Mouse (Mus musculus) c-Kit-positive CD71-positive TER-119-negative erythroid progenitor cells, embryonic 14.5 days (primary cell): ENCODE measurements at regions not wholly inside any gene's neighbourhood (a gene's known extent, or its start where the extent isn't known, plus 50 kb on each side); places are given as distances from the start of the nearest gene placed in this dataset.
"Not testable (repeated sequence)": the region's sequence is repeated elsewhere in the genome, so short reads cannot be mapped to it uniquely, and the experiment has no call there.

Experiments
- DNase-seq: peaks from one replicate; pipeline ENCODE4 v3.0.0-alpha.2; 2013; ENCODE audit warnings: low read depth

DNA sequence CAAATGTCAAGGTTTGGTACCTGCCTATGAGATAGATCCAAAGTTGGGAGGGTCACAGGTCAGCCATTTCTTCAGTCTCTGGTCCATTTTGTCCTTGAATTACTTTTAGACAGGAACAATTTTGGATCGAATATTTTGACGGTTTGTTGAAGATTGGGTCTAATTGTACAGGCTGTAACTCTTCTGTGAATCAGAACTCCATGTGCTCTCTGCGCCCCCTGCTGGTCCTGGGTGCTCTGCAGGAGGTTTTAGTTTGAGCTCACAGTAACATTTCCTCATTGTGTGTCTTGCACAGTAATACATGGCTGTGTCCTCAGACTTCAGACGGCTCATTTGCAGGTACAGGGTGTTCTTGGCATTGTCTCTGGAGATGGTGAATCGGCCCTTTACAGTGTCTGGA lies 158.1 kb downstream of the Adam6a start:
- DNase-seq = not testable (repeated sequence)

DNA sequence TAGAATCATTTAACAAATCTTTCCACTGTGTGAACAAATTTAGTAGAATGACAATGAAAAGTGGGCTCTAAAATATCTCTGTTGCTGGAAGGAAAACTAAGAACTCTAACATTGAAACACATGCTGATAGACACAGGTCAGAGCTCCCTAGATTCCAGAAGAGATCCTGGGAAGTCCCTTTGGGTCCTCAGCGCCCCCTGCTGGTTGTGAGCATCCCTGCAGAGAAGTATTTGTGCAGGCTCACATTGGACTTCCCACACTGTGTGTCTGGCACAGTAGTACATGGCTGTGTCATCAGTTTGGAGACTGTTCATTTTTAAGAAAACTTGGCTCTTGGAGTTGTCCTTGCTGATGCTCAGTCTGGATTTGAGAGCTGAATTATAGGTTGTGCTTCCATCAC lies 172.7 kb downstream of the Adam6a start:
- DNase-seq = not testable (repeated sequence)

DNA sequence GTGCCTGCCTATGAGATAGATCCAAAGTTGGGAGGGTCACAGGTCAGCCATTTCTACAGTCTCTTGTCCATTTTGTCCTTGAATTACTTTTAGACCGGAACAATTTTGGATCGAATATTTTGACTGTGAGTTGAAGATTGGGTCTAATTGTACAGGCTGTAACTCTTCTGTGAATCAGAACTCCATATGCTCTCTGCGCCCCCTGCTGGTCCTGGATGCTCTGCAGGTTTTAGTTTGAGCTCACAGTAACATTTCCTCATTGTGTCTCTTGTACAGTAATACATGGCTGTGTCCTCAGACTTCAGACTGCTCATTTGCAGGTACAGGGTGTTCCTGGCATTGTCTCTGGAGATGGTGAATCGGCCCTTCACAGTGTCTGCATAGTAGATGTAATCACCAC lies 192.1 kb downstream of the Adam6a start:
- DNase-seq = no peak

DNA sequence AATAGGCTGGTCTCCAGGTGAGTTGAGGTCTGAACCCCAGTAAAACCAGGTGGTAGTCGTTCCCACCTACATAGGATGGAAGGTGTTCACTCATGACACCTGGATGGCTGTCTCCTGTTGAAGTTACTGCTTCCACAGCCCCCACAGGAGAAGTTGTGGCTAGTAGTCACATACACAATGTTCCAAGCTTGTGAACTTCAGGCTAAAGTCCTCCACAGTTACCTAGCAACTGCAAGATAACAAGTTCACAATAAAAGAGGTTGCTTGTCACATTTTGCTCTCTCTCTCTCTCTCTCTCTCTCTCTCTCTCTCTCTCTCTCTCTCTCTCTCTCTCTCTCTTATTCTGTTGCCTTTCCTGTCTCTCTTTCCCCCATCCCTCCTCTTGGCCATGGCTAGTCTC lies 202.6 kb downstream of the Adam6a start:
- no peak for DNase-seq

DNA sequence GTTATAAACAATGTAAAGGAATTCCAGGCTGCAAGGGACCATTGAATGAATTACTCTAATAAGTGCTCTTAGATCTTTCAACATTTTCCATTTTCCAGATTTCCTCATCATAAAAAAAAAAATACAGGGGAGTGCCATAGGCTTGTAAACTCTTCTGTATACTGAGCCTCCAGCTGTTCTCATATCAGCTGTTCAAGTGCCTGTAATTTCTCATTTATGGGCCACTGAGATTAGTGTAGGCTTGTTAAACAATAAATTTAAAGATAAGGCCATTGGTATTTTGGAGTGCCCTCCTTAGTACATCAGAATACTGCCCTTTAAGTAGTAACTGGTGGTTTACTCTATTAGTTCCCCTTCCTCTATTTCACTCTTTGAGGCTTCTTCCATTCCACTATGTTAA lies 204.3 kb downstream of the Adam6a start:
- DNase-seq = no peak

DNA sequence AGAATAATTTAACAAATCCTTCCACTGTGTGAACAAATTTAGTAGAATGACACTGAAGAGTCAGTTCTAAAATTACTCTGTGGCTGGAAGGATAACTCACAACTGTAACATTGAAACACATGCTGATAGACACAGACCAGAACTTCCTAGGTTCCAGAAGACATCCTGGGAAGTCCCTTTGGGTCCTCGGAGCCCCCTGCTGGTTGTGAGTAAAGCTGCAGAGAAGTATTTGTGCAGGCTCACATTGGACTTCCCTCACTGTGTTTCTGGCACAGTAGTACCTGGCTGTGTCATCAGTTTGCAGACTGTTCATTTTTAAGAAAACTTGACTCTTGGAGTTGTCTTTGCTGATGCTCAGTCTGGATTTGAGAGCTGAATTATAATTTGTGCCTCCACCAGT lies 225.9 kb downstream of the Adam6a start:
- DNase-seq = no peak

DNA sequence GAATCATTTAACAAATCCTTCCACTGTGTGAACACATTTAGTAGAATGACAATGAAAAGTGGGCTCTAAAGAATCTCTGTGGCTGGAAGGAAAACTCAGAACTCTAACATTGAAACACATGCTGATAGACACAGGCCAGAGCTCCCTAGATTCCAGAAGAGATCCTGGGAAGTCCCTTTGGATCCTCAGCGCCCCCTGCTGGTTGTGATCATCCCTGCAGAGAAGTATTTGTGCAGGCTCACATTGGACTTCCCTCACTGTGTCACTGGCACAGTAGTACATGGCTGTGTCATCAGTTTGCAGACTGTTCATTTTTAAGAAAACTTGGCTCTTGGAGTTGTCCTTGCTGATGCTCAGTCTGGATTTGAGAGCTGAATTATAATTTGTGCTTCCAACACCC lies 252.2 kb downstream of the Adam6a start:
- DNase-seq = not testable (repeated sequence)

DNA sequence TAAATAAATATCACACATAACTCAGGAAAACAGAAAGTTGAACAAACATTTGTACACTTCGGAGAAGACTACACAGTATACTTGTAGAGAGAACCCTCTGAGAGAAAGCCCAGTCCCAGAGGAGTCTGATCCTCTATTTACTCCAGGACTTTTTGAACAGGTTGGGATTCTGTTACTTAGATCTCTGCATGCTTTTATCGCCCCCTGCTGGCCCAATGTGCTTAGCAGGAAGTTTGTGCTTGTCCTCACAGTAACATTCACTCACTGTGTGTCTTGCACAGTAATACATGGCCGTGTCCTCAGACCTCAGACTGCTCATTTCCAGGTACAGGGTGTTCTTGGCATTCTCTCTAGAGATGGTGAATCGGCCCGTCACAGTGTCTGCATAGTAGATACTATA lies 282.7 kb downstream of the Adam6a start:
- DNase-seq = no peak

DNA sequence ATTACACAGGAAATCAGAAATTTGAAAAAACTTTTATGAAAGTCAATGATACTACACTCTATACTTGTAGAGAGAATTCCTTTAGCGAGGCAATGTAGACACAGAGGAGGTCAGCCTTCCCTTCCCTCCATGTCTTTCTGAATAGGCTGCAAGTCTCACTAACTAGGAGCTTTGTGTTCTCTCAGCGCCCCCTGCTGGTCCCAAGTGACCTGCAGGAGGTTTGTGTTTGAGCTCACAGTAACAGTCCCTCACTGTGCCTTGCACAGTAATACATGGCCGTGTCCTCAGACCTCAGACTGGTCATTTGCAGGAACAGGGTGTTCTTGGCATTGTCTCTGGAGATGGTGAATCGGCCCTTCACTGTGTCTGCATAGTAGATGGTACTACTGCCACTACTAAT lies 315.2 kb downstream of the Adam6a start:
- no peak for DNase-seq

DNA sequence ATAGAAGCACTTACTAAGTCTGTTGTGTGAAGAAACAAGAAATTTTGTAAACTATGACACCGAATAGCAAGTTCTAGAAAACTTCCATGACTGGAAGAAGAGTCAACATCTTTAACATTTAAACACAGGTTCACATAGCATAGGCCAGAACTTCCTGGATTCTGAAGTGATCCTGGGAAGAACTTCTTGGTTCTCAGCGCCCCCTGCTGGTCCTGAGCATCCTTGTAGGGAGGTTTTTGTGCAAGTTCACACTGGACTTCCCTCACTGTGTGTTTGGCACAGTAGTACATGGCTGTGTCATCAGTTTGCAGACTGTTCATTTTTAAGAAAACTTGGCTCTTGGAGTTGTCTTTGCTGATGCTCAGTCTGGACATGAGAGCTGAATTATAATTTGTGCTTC lies 335.1 kb downstream of the Adam6a start:
- DNase-seq = no peak

DNA sequence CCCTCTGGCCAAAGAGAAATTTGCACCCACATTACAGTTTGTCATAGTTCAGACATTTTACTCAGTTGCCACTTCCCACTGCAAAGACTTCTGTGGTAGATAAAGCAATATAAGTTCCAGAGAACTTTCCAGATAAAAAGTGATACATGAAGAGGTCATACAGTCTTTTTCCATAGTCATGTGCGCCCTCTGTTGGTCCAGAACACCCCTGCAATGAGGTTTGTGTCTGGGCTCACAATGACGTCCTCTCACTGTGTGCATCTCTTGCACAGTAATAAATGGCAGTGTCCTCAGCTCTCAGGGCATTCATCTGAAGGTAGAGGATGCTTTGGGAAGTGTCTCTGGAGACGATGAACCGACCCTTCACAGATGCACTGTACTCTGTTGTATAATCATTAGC lies 352.4 kb downstream of the Adam6a start:
- no peak for DNase-seq

DNA sequence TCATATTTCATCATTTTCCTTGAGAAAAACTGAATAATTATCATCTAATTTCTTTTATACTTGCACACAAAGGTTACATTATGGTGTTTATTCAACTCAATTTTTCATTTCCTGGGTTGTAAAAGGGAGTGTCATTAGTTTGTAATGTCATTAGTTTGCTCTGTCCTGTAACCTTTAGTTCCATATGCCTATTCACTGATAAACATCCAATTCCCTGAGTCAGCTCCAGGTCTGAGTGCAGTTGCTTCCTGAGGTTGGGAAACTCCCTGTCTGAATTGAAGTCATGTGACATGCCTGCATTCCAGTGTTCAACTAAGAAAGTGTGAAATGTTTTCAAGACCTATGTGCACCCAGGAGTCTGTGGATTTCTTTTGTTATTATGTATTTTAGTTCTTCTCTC lies 362.8 kb downstream of the Adam6a start:
- no peak for DNase-seq

DNA sequence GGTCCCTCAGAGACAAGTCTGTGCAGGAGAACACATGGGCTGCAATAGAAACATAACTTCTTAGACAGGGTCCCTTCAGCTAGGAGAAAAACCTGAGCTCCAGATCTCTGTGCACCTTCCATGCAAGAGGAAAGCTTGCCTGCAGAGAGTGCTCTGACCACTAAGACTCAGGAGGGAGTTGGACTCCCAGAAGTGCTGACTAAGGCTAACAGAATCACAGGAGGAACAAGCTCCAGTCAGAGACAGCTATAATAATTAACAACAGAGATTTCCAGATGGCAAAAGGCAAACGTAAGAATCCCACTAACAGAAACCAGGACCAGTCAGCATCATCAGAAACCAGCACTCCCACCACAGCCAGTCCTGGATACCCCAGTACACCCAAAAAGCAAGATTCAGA lies 364.0 kb downstream of the Adam6a start:
- no peak for DNase-seq

DNA sequence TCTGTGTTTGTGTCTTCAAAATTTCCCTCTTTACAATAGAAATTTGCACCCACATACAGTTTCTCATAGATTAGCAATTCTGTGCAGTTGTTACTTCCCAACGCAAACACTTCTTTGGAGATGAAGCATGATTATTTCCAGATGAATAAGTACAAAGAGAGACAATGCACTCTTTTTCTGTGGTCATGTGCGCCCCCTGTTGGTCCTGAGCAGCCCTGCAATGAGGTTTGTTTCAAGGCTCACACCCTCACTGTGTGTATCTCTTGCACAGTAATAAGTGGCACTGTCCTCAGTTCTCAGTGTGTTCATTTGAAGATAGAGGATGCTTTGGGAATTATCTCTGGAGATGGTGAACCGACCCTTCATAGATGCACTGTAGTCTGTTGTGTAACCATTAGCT lies 368.1 kb downstream of the Adam6a start:
- DNase-seq = no peak

DNA sequence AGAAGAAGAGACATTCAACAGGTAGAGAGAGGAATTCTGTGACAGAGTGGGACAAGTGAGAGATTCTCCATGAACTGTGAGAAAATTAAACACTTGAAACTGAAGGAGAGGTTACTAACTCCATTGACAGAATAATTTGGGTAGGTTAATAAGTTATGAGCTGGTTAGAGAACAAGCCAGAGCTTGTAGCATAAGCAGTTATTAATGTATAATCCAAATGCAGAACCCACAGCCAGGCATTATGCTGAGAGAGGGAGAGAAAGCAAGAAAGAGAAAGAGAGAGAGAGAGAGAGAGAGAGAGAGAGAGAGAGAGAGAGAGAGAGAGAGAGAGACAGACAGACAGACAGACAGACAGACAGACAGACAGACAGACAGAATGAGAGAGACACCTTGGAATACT lies 397.0 kb downstream of the Adam6a start:
- DNase-seq = no peak

DNA sequence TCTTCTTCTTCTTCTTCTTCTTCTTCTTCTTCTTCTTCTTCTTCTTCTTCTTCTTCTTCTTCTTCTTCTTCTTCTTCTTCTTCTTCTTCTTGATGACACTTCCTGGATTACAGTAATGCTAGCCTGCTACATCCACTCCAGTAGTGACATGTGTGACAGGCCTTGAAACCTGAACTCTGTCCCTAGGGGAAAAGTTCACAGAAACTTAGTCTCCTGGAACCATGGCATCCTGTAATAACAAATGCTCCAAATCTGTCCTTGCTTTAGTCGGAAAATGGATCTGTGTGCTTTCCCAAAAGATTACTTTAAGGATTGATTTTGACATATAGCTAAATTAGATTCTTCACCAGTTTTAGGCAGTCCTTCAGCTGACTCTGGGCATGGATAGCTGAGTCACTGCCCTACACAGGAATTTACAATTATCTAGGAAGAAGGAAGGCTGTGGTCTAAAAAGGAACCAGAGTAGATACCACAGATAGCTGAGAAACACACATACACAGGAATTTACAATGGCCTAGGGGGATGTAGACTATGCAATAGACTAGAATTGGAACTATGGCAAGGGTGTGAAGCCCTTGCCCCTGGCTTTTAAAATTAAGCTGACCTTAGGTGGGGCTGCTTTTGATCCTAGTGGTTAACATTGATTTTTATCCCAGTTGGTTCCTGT lies 400.1 kb downstream of the Adam6a start:
- DNase-seq = not testable (repeated sequence)

DNA sequence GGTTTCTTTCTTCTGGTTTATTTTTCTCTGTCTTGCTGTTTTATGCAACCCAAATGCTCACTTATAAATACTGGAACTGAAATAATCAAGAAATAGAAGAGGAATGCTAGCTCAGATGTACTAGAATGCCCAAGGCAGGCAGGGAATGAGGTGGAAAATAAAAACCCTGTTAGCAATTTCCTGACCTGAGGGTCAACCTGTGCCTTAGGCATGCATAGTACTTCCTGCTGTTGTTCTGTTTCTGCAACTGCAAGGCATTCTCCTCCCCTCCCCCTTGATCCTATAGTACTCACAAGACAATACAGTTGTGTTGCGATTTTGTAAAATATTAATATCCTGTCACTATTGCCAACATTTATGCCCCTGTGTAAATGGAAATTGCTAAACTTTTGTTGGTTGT lies 402.1 kb downstream of the Adam6a start:
- not testable (repeated sequence) for DNase-seq

DNA sequence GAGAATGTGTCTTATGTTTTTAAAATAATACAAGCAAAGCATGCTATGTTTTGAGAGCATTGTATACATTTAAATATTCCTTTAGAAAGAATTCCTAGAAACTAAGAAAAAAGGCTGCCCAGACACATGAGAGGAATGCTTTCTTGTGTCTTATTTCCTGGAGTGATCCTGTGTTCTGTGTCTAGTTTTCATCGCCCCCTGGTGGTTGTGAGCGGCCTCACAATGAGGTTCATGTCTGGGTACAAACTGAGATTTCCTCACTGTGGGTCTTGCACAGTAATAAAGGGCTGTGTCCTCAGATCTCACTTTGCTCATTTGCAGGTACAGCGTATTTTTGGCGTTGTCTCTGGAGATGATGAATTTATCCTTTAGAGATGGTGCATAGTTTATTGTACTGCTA lies 404.3 kb downstream of the Adam6a start:
- not testable (repeated sequence) for DNase-seq

DNA sequence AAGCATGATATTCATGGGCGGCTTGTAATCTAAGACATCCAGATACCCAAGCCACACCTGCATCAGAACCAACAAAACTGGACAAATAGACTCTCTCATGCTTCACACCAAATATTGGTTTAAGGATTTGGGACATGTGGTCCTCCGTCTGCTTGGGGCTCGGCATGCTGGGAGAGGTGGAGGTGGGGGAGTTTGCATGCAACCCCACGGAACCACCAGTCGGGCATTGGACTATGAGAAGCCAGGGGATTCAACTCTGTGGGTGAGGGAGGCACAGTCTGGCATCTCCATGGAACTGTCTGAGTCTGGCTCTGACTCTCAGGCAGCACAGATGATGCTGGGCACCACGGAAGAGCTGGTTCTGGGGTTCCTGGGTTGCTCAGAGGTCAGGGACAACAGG lies 430.6 kb downstream of the Adam6a start:
- DNase-seq = no peak

DNA sequence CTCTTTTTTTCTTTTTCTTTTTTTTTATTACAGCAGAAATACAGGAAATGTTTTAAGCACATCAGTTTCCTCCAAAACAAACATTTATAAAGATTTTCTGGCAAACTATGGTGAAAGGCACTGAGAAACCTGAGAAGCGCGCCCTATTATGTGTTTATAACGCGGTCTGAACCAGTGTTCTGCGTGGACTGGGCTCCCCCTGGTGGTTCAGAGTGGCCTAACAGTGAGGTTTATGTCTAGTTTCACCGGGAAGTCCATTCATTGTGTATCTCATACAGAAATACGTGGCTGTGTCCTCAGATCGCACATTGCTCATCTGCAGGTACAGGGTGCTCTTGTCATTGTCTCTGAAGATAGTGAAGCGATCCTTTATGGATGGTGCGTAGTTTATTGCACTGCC lies 437.9 kb downstream of the Adam6a start:
- DNase-seq = peak; percentile 5

DNA sequence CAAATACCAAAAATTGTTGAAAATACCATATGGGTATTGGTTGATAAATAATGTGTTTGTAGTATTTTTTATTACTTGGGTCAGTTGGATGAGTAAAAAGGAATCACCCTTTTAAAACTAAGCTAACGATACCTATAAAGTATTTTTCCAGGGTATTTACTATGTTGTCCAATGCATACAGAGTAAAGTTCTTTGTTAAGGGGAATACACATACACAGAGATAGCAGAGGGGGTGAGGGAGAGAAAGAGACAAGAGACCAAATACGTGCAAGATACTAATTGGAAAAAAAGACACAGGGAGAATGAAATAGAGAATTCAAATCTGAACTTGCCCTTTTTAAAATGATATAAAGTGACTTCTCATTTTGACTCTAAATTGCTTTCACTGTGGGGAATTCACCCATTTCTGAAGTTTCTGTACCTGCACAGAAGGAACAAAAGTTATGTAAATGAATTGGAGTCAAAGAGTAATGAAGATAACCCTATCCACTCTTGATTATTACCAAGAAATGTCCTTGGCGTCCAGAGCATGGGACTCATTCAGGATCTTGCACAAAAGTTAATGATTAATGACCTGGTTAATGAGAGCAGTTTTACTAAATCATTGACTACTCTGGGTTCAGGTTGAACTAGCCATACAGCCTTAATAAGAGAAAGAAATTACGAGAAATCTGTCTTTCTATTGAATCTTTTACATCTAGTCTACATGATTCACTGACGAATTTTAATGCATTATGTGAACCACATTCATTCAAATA lies 443.7 kb downstream of the Adam6a start:
- no peak for DNase-seq

DNA sequence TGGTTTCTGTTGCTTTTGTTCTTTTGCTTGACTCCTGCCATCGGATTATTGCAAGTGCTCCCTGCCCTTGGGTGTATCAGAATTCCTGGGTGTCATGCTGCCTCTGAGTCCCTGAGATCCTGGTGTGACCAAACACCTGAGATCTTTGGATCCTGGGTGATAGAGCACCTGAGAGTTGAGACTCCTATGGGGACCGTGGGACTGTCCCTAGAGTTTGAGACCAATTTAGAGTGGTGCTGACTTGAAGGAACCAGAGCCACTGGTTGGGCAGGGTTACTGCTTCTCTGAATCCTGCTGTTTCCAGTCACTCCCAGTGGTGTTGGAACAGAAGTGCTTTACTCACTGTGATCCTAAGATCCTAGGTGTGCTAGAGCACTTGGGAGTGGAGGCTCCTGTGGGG lies 448.7 kb downstream of the Adam6a start:
- no peak for DNase-seq

DNA sequence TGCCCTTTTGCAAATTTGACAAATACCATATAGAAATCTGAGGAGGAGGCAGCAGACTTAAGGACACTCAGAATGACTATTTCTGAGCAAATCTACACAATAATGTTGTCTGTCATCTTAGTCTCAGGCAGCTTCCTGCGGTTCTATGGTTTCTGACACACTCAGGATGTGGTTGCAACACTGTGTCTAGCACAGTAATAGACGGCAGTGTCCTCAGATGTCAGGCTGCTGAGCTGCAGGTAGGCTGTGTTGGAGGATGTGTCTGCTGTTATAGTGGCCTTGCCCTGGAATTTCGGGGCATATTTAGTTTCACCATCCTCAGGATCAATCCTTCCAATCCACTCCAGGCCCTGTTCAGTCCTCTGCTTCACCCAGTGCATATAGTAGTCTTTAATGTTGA lies 450.6 kb downstream of the Adam6a start:
- DNase-seq = not testable (repeated sequence)

DNA sequence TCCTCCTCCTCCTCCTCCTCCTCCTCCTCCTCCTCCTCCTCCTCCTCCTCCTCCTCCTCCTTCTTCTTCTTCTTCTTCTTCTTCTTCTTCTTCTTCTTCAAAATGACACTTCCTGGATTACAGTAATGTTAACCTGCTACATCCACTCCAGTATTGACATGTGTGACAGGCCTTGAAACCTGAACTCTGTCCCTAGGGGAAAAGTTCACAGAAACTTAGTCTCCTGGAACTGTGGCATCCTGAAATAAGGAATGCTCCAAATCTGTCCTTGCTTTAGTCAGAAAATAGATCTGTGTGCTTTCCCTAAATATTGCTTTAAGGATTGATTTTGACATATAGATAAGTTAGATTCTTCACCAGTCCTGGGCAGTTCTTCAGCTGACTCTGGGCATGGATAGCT lies 464.8 kb downstream of the Adam6a start:
- not testable (repeated sequence) for DNase-seq
